Mouse (Mus musculus): ENCODE measurements at regions not wholly inside any gene's neighbourhood (a gene's known extent, or its start where the extent isn't known, plus 50 kb on each side); places are given as distances from the start of the nearest gene placed in this dataset.

GRCm38 (mm10) chr2:78048706-78049055 lies 102.5 kb upstream of the Cwc22 start:
- no peaks in the 10 kb centered on the region for H3K36me3 ChIP-seq (ENCODE audit: insufficient read depth, low read length)
- peak overlapping the region; percentile 1; the same call in 1 of the 2 replicates for H3K27ac ChIP-seq (ENCODE audit: low read length)
- H3K27me3 ChIP-seq (replicated peaks; ENCODE audit: insufficient read depth, low read length): no peaks in the 10 kb centered on the region
- no peaks in the 10 kb centered on the region for H3K9me3 ChIP-seq (ENCODE audit: low read length)
- no peak overlapping the region for H3K9ac ChIP-seq (replicated peaks; ENCODE audit: low read depth)
- H3K4me3 ChIP-seq (ENCODE audit: low read depth, low read length): peak overlapping the region; percentile 8; the same call in 1 of the 2 replicates
- TF ChIP-seq EP300 (IDR thresholded peaks at IDR 0.05): no peak
- TF ChIP-seq CTCF (IDR thresholded peaks at IDR 0.05): no peak
- WGBS: 30% methylated on average over 6 of the region's 6 CpGs
- peak; percentile 24 for DNase-seq (ENCODE audit: low spot score)
- peak overlapping the region; percentile 57 for H3K4me2 ChIP-seq (replicated peaks; ENCODE audit: low read depth, low read length)
- ATAC-seq: 0 out of 2 replicates have a peak, but pooled peaks have one; percentile 13
- H3K4me1 ChIP-seq (ENCODE audit: insufficient read depth, low read depth, low read length): peaks cover 7% of the 10 kb centered on the region

- WGBS: 33% methylated on average over 11 of the region's 11 CpGs
- Histone ChIP-seq H3K4me3 (ENCODE audit: low read depth, low read length) (no peak overlapping the region), H3K27ac (ENCODE audit: low read length) (no peak overlapping the region), H3K36me3 (ENCODE audit: insufficient read depth, low read length) (no peaks in the 10 kb centered on the region), H3K27me3 (replicated peaks; ENCODE audit: insufficient read depth, low read length) (no peaks in the 10 kb centered on the region), H3K4me1 (ENCODE audit: insufficient read depth, low read depth, low read length) (peaks cover 7% of the 10 kb centered on the region), H3K9ac (replicated peaks; ENCODE audit: low read depth) (no peak overlapping the region), H3K4me2 (replicated peaks; ENCODE audit: low read depth, low read length) (peak overlapping the region; percentile 57), H3K9me3 (ENCODE audit: low read length) (no peaks in the 10 kb centered on the region)
- ATAC-seq (peak; percentile 60; the same call in 1 of the 2 replicates), DNase-seq (ENCODE audit: low spot score) (peak; percentile 90)
- TF ChIP-seq CTCF (IDR thresholded peaks at IDR 0.05): peak; percentile 71
- TF ChIP-seq EP300 (IDR thresholded peaks at IDR 0.05): 0 out of 2 replicates have a peak, but pooled peaks have one; percentile 24
Measured at GRCm38 (mm10) chr2:78048030-78048705, 102.0 kb upstream of the Cwc22 start.

GRCm38 (mm10) chr2:78027319-78027718 lies 81.1 kb upstream of the Cwc22 start:
- Histone ChIP-seq H3K4me2 (replicated peaks; ENCODE audit: low read depth, low read length) (no peak overlapping the region), H3K9ac (replicated peaks; ENCODE audit: low read depth) (no peak overlapping the region), H3K27me3 (replicated peaks; ENCODE audit: insufficient read depth, low read length) (no peaks in the 10 kb centered on the region), H3K4me1 (ENCODE audit: insufficient read depth, low read depth, low read length) (no peaks in the 10 kb centered on the region), H3K4me3 (ENCODE audit: low read depth, low read length) (no peak overlapping the region), H3K9me3 (ENCODE audit: low read length) (no peaks in the 10 kb centered on the region), H3K36me3 (ENCODE audit: insufficient read depth, low read length) (no peaks in the 10 kb centered on the region), H3K27ac (ENCODE audit: low read length) (no peak overlapping the region)
- TF ChIP-seq EP300 (IDR thresholded peaks at IDR 0.05) (no peak), CTCF (IDR thresholded peaks at IDR 0.05) (no peak)
- WGBS: 42% methylated on average over 2 of the region's 2 CpGs
- DNase-seq (ENCODE audit: low spot score) (no peak), ATAC-seq (no peak)

GRCm38 (mm10) chr2:78026808-78027207 lies 80.6 kb upstream of the Cwc22 start:
- Histone ChIP-seq H3K9ac (replicated peaks; ENCODE audit: low read depth) (no peak overlapping the region), H3K4me1 (ENCODE audit: insufficient read depth, low read depth, low read length) (no peaks in the 10 kb centered on the region), H3K4me3 (ENCODE audit: low read depth, low read length) (no peak overlapping the region), H3K36me3 (ENCODE audit: insufficient read depth, low read length) (no peaks in the 10 kb centered on the region), H3K9me3 (ENCODE audit: low read length) (no peaks in the 10 kb centered on the region), H3K27ac (ENCODE audit: low read length) (no peak overlapping the region), H3K4me2 (replicated peaks; ENCODE audit: low read depth, low read length) (no peak overlapping the region), H3K27me3 (replicated peaks; ENCODE audit: insufficient read depth, low read length) (no peaks in the 10 kb centered on the region)
- ATAC-seq (no peak), DNase-seq (ENCODE audit: low spot score) (no peak)
- WGBS: 38% methylated on average over 6 of the region's 6 CpGs
- TF ChIP-seq CTCF (IDR thresholded peaks at IDR 0.05): no peak
- TF ChIP-seq EP300 (IDR thresholded peaks at IDR 0.05): no peak

- ATAC-seq: no peak
Measured at GRCm38 (mm10) chr2:78025651-78026435, 79.7 kb upstream of the Cwc22 start.

GRCm38 (mm10) chr2:78024981-78025565 lies 78.9 kb upstream of the Cwc22 start:
- H3K27ac ChIP-seq (ENCODE audit: low read length): no peak overlapping the region
- 79% methylated on average over 1 of the region's 1 CpGs for WGBS
- TF ChIP-seq EP300 (IDR thresholded peaks at IDR 0.05): no peak
- no peak for TF ChIP-seq CTCF (IDR thresholded peaks at IDR 0.05)
- ATAC-seq: no peak
- no peak for DNase-seq (ENCODE audit: low spot score)
- no peak overlapping the region for H3K4me2 ChIP-seq (replicated peaks; ENCODE audit: low read depth, low read length)
- no peaks in the 10 kb centered on the region for H3K9me3 ChIP-seq (ENCODE audit: low read length)
- H3K27me3 ChIP-seq (replicated peaks; ENCODE audit: insufficient read depth, low read length): no peaks in the 10 kb centered on the region
- no peak overlapping the region for H3K9ac ChIP-seq (replicated peaks; ENCODE audit: low read depth)
- H3K4me1 ChIP-seq (ENCODE audit: insufficient read depth, low read depth, low read length): no peaks in the 10 kb centered on the region
- no peaks in the 10 kb centered on the region for H3K36me3 ChIP-seq (ENCODE audit: insufficient read depth, low read length)
- H3K4me3 ChIP-seq (ENCODE audit: low read depth, low read length): no peak overlapping the region

More at GRCm38 (mm10) chr2:78025651-78026435, 79.7 kb upstream of the Cwc22 start:
- Histone ChIP-seq H3K4me2 (replicated peaks; ENCODE audit: low read depth, low read length) (no peak overlapping the region), H3K36me3 (ENCODE audit: insufficient read depth, low read length) (no peaks in the 10 kb centered on the region), H3K4me3 (ENCODE audit: low read depth, low read length) (no peak overlapping the region), H3K27ac (ENCODE audit: low read length) (no peak overlapping the region), H3K9ac (replicated peaks; ENCODE audit: low read depth) (no peak overlapping the region), H3K27me3 (replicated peaks; ENCODE audit: insufficient read depth, low read length) (no peaks in the 10 kb centered on the region), H3K9me3 (ENCODE audit: low read length) (no peaks in the 10 kb centered on the region), H3K4me1 (ENCODE audit: insufficient read depth, low read depth, low read length) (no peaks in the 10 kb centered on the region)
- no peak for DNase-seq (ENCODE audit: low spot score)
- no peak for TF ChIP-seq EP300 (IDR thresholded peaks at IDR 0.05)
- TF ChIP-seq CTCF (IDR thresholded peaks at IDR 0.05): no peak
- 51% methylated on average over 16 of the region's 16 CpGs for WGBS

All from lung, postnatal 0 days (tissue).